Mouse (Mus musculus) adrenal gland, postnatal 10 days (tissue): ENCODE data around the gene Mrm2. TPM values are rescaled to one million over a fixed set of nuclear protein-coding genes. Genes with fewer than 3 reads are reported as not detected.
"Not testable (repeated sequence)": the region's sequence is repeated elsewhere in the genome, so short reads cannot be mapped to it uniquely, and the experiment has no call there.

ENCODE experiments used
- DNase-seq: peaks from one replicate; pipeline ENCODE4 v3.0.0; 2021; ENCODE audit warnings: mixed read lengths
- long read RNA-seq, 2 experiments: library from polyadenylated mRNA; stranded (forward); transcript quantifications; one replicate each; pipeline ENCODE4 v2.0.0; 2021
- total RNA-seq, 2 experiments: library from RNA; stranded (reverse); gene quantifications; 2 replicates each; pipeline ENCODE4 v1.2.3; 2021

Gene Mrm2
- total RNA-seq, result 10 to 100 TPM; 12.0 to 13.9 TPM
- long read RNA-seq, experiment 1, transcript Mrm2-201 (3 exons, 1,443 nt), result major isoform, 21 of 25 reads
- long read RNA-seq, experiment 1, partial matches to known transcripts, result 4 of 25 reads
- long read RNA-seq, experiment 1, other reads (novel, unspliced or antisense), result 0 of 25 reads
- long read RNA-seq, experiment 2, transcript Mrm2-201 (3 exons, 1,443 nt), result major isoform, 6 of 13 reads
- long read RNA-seq, experiment 2, partial matches to known transcripts, result 5 of 13 reads
- long read RNA-seq, experiment 2, other reads (novel, unspliced or antisense), result 2 of 13 reads

- DNase-seq, result peak; percentile 91
Observed at GRCm38 (mm10) chr5:140331615-140332512, at the start of gene Mrm2. TSS of gene Mrm2 (minus strand) at chr5:140331898.

GRCm38 (mm10) chr5:140381156-140381555 lies 49.5 kb upstream of the Mrm2 start:
- DNase-seq, result no peak

- no peak for DNase-seq
Observed at GRCm38 (mm10) chr5:140379299-140379698, 47.6 kb upstream of the Mrm2 start.

GRCm38 (mm10) chr5:140378121-140378853 lies 46.6 kb upstream of the Mrm2 start:
- peak; percentile 36 for DNase-seq

GRCm38 (mm10) chr5:140375249-140375829 lies 43.6 kb upstream of the Mrm2 start:
- DNase-seq, result no peak

GRCm38 (mm10) chr5:140374226-140374625 lies 42.5 kb upstream of the Mrm2 start:
- no peak for DNase-seq

- no peak for DNase-seq
Observed at GRCm38 (mm10) chr5:140373711-140374110, 42.0 kb upstream of the Mrm2 start.

GRCm38 (mm10) chr5:140371671-140372070 lies 40.0 kb upstream of the Mrm2 start:
- no peak for DNase-seq

GRCm38 (mm10) chr5:140370446-140371254 lies 39.0 kb upstream of the Mrm2 start:
- DNase-seq, result peak; percentile 20

GRCm38 (mm10) chr5:140369466-140369865 lies 37.8 kb upstream of the Mrm2 start:
- no peak for DNase-seq

GRCm38 (mm10) chr5:140368926-140369325 lies 37.2 kb upstream of the Mrm2 start:
- DNase-seq, result no peak

- DNase-seq, result not testable (repeated sequence)
Observed at GRCm38 (mm10) chr5:140368126-140368525, 36.4 kb upstream of the Mrm2 start.

- no peak for DNase-seq
Observed at GRCm38 (mm10) chr5:140364415-140364814, 32.7 kb upstream of the Mrm2 start.

GRCm38 (mm10) chr5:140359930-140360674 lies 28.4 kb upstream of the Mrm2 start:
- DNase-seq, result no peak

- no peak for DNase-seq
Observed at GRCm38 (mm10) chr5:140357466-140357865, 25.8 kb upstream of the Mrm2 start.

GRCm38 (mm10) chr5:140355934-140356333 lies 24.2 kb upstream of the Mrm2 start:
- DNase-seq, result no peak

GRCm38 (mm10) chr5:140352352-140352751 lies 20.7 kb upstream of the Mrm2 start:
- DNase-seq, result no peak

GRCm38 (mm10) chr5:140350731-140351497 lies 19.2 kb upstream of the Mrm2 start:
- DNase-seq, result no peak

- no peak for DNase-seq
Observed at GRCm38 (mm10) chr5:140349882-140350281, 18.2 kb upstream of the Mrm2 start.

GRCm38 (mm10) chr5:140346050-140346449 lies 14.4 kb upstream of the Mrm2 start:
- DNase-seq, result no peak
